Mouse (Mus musculus) kidney, postnatal 10 days (tissue): ENCODE measurements around the gene Mdm2.

Experiments
- DNase-seq: peaks from one replicate; pipeline ENCODE4 v3.0.0; 2021; ENCODE audit warnings: mixed read lengths

Gene Mdm2

GRCm38 (mm10) chr10:117654576-117655123, 55.9 kb downstream of the Mdm2 start:
- no peak for DNase-seq

- no peak for DNase-seq
These were observed 56.8 kb downstream of the Mdm2 start for GRCm38 (mm10) chr10:117653779-117654173.

- DNase-seq = no peak
These were observed 57.4 kb downstream of the Mdm2 start for GRCm38 (mm10) chr10:117652930-117653778.

- no peak for DNase-seq
These were observed 58.2 kb downstream of the Mdm2 start for GRCm38 (mm10) chr10:117652378-117652774.

- no peak for DNase-seq
These were observed 58.8 kb downstream of the Mdm2 start for GRCm38 (mm10) chr10:117651587-117652377.

- no peak for DNase-seq
These were observed 59.8 kb downstream of the Mdm2 start for GRCm38 (mm10) chr10:117650725-117651124.

GRCm38 (mm10) chr10:117650042-117650655, 60.4 kb downstream of the Mdm2 start:
- no peak for DNase-seq

- DNase-seq = no peak
These were observed 61.1 kb downstream of the Mdm2 start for GRCm38 (mm10) chr10:117649292-117650041.

- no peak for DNase-seq
These were observed 61.9 kb downstream of the Mdm2 start for GRCm38 (mm10) chr10:117648643-117649042.

- no peak for DNase-seq
These were observed 62.5 kb downstream of the Mdm2 start for GRCm38 (mm10) chr10:117647964-117648472.

- peak; percentile 75 for DNase-seq
These were observed 63.4 kb downstream of the Mdm2 start for GRCm38 (mm10) chr10:117647158-117647505.

- no peak for DNase-seq
These were observed 63.9 kb downstream of the Mdm2 start for GRCm38 (mm10) chr10:117646482-117647157.

GRCm38 (mm10) chr10:117645487-117645964, 65.0 kb downstream of the Mdm2 start:
- no peak for DNase-seq

- DNase-seq = no peak
These were observed 65.7 kb downstream of the Mdm2 start for GRCm38 (mm10) chr10:117644828-117645227.

- DNase-seq = no peak
These were observed 66.2 kb downstream of the Mdm2 start for GRCm38 (mm10) chr10:117644429-117644748.

- DNase-seq = no peak
These were observed 66.7 kb downstream of the Mdm2 start for GRCm38 (mm10) chr10:117643711-117644428.

- DNase-seq = no peak
These were observed 67.3 kb downstream of the Mdm2 start for GRCm38 (mm10) chr10:117643302-117643701.

- no peak for DNase-seq
These were observed 67.9 kb downstream of the Mdm2 start for GRCm38 (mm10) chr10:117642491-117643262.

- DNase-seq = peak; percentile 39
These were observed 68.4 kb downstream of the Mdm2 start for GRCm38 (mm10) chr10:117642201-117642450.

GRCm38 (mm10) chr10:117641400-117642200, 69.0 kb downstream of the Mdm2 start:
- no peak for DNase-seq
